Mouse (Mus musculus) ovary, postnatal 36 days (tissue): Measurements from ENCODE around the gene Upk3bl.
"Not testable (repeated sequence)": the region's sequence is repeated elsewhere in the genome, so short reads cannot be mapped to it uniquely, and the experiment has no call there.

Source experiments
- DNase-seq: peaks from one replicate; pipeline ENCODE4 v3.0.0; 2022; ENCODE audit warnings: low spot score, mixed read lengths

Gene Upk3bl

DNA sequence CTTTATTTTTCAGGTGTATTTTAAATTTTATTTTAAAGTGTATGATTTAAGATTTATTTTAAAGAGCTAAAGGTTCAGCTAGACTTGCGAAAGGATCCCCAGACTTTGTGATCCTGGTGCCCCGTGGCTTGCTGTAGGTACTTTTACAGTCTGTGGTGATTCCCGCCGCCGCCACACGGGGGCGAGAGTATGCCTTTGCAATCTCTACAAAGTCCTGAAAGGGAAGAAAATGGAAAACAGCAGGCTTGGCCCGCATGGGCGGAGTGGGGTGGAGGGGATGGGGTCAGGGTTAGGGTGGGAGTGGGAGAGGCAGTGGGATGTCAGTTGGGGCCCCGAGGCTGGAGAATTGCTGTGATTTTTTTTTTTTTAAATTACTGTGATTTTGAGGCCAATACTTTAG, 8.3 kb upstream of the Upk3bl start:
- peak; percentile 80 for DNase-seq

DNA sequence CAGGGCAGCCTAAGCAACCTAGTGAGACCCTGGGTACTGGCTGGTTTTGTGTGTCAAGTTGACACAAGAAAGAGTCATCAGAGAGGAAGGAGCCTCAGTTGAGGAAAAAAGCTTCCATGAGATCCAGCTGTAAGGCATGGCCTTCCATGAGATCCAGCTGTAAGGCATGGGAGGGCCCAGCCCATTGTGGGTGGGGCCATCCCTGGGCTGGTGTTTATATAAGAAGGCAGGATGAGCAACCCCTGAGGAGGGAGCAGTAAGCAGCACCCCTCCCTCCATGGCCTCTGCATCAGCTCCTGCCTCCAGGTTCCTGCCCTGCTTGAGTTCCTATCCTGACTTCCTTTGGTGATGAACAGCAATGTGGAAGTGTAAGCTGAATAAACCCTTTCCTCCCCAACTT, 5.8 kb upstream of the Upk3bl start:
- not testable (repeated sequence) for DNase-seq

DNA sequence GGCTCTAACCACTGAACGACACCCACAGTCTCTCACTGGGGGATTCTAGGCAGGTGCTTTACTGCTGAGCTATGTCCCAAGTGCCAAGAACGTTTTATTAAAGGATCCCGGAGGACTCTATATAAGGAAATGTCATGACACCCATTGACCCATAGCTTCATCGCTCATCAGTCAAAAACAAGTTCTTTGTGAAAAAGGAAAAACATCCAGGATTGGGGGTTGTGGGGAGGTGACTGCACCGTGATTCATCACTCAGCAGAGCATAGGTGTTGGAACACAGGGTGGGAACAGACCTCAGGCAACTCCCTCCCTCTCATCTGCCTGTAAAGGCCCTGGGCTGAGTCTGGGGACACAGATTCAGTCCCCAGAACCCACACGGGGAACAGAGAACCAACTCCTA, 4.4 kb upstream of the Upk3bl start:
- DNase-seq: no peak

DNA sequence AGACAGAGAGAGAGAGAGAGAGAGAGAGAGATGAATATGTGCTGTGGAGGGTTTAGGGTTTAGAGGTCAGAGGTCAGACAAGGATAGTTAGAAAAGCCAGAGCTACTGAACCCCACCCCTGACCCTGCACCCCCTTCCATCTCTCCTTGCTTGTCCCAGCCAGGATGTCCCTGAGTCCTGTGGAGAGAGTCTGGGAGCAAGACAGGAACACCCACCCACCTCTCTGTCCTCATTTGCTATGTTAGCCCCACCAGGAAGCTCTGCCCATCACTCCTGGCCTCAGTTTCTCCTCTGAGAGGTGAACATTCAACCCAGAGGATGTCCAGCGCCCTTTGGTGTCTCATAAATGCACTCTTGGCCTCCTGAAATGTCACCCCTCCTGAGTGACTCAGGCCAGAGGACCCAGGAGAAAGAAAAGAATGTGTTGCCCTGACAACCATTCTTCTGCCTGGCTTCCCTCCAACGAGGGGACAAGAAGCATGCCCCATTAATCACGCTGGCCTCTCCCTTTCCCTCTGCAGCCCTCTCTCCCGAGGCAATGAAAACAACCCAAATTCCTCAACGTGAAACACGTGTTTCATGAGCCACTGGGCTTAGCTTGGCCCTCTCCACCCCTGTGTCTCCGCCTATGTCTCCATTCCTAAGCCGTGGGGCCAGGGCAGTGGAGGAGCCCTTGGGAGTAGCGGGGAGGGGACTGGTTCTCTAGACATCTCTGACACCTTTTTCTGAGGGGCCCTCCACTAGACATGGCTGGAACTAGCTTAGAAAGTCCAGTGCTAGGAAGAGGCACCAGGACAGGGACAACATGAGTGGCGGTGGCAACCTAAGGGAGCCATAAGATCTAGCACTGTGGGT, 2.8 kb upstream of the Upk3bl start:
- DNase-seq: peak; percentile 41

DNA sequence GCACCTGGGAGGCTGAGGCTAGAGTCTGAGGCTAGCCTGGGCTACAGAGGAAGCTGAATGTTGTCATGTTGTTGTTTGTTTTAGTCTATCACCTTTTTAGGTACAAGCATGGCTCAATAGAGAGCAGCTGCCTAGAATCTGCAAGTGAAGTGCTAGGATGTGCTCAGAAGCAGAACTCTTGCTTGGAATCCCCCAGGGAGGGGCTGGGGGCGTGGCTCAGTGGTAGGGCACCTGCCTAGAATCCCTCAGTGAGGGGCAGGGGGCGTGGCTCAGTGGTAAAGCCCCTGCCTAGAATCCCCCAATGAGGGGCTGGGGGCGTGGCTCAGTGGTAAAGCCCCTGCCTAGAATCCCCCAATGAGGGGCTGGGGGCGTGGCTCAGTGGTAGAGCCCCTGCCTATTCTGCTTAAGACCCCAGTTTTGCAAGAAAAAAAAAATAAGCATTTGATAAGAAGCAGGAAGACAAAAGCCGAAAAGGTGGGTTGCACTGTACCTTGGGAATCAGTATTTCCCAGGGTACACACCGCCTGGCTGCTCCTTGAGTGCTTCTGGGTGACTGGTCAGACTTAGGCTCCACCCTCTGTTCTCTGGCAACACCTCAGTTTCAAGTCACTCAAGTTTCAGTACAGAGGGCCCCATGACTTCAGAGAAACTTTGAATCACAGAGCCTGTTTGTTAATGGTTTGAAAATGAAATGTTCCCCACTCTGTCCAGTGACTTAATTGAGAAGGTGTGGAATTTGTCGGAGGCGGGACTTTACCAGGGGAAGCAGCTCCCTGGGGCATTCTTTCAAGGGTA, 1.2 kb upstream of the Upk3bl start:
- no peak for DNase-seq

DNA sequence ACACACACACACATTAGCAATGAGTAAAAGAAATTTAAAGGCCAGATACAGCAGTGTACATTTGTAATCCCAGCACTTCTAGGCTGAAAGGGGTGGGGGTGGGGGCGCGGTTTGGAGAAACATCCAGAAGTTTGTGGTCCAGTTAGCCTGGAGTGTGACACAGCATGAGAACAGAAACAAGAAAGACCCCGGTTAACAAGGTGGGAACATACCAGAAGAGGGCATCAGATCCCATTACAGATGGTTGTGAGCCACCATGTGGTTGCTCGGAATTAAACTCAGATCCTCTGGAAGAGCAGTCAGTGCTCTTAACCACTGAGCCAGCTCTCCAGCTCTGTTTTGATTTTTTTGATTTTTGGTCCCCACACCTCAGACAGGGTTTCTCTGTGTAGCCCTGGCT, 1.8 kb downstream of the Upk3bl start:
- no peak for DNase-seq

DNA sequence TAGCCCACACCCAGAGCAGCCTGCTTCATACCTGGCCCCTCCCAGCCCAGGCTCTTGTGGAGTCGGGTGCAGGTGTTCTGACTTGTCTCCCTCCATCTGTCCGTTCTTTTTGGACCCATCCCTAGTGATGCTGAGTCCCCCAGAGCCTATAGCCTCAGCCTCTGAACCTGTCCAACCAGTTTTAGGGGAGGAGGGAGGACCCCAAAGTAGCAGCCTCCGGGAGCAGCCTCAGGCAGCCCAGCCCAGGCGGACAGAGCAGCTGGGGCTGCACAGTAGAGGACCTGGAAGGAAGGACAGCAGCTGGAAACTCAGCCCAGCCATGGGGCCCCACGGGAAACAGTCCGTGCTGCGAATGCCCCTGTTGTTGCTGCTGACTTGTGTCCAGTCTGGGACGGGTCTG, 2.8 kb downstream of the Upk3bl start:
- DNase-seq: no peak

DNA sequence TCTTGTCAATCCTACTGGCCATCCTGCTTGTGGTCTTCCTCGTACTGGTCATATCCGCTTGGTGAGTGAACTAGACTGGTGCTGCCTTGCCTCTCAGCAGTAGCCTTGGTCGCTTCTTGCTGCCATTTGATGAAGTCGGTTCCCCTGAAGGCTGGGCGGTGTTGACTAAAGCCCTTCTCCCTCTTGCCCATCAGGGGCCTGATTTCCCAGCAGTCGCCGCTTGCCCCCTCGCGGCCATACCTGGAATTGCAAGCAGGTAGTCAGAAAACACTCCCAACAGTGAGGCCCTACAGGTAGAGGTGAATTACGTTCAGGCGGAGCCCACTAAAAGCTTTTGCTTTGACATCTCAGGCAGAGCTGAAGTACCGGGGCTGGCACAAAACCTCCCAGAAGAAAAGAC, 7.3 kb downstream of the Upk3bl start:
- DNase-seq: peak; percentile 80

DNA sequence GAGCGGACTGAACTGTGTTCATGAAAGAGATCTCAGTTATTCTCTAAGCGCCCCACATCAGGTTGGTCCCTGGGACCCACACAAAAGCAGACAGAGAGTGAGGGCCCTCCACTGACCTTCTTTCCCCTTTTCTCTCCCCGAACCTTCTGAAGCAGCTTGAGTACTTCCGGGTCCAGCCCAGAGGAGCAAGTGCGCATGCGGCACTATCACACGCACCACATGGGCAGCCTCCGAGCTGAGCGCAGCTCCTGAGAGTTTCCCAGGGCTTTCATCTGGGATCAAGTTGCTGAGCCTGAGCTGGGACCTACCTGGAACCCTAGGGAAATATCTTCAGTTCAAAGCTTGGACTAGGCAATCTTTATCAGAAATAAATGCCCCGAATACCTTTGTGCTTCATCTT, 9.6 kb downstream of the Upk3bl start:
- DNase-seq: no peak

DNA sequence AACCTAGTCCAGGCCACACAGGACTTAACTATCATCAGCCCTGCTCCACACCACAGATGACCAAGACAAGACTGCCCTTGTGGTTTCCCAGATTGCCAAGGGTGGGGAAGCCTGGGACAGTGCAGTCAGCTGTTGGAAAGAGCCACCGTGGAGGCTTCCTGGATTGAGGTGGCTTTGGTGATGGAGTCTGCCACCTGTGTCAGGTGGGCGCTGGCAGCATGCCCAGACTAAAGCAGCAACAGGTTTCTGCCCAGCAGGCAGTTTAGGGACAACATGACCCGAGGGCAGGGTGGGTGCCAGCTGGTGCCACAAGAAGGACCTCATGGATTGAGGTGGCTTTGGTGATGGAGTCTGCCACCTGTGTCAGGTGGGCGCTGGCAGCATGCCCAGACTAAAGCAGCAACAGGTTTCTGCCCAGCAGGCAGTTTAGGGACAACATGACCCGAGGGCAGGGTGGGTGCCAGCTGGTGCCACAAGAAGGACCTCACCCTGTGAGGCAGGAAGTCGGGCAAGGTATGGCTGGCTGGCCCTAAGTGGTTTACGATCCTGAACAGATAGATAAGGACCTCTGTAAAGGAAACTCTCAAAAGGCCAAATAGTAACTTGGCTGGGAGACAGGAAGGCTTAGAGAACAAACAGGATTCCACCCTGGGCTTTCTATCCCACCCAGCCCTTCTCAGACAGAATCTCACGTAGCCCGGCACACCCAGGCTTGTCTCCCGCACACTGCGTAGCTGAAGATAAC, 12.3 kb downstream of the Upk3bl start:
- DNase-seq: not testable (repeated sequence)

DNA sequence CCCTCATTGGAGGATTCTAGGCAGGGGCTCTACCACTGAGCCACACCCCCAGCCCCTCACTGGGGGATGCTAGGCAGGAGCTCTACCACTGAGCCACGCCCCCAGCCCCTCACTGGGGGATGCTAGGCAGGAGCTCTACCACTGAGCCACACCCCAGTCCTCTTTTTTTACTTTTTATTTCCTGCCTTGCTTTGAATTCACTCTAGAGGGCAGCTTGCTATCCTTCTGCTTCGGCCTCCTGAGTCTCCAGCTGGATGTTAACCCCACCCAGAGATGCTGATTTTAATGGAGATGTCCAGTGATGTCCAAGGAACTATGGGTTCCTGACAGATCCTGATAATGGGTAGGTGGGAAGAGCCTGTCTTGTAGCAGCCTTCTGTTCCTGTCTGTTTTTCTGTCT, 15.1 kb downstream of the Upk3bl start:
- no peak for DNase-seq

DNA sequence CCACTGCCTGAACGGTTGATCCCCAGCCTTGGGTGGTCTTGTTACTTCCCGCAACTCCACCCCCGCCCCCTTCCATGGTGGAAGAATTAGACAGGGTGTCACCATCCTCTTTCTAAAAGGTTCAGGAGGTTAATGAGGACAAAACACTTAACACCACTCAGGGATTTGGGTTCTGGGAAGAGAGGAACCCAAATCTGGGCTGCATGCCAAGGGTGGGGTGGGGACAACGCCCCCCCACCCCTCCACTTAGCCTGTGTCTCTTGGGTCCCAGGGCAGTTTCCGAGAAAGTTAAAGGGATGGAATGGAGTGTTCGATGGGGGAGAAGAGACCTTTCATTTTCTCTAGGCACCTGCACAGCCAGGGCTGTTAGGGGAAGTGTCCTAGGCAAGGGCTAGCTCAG, 18.8 kb downstream of the Upk3bl start:
- DNase-seq: no peak

DNA sequence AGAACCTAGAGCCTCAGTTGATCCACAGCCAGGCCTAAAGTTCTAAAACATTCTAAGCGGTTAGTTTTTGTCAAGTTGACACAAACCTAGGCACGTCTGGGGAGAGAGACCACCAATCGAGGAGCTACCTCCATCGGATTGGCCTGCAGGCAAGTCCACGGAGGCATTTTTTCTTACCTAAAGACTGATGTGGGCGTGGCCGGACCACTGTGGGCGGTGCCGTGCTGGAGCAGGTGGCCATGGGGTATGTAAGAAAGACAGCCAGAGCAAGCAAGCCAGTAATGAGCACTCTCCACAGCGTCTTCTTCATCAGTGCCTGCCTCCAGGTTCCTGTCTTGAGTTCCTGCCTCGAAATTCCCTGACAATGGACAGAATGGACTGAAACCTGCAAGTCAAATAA, 19.2 kb downstream of the Upk3bl start:
- DNase-seq: no peak

DNA sequence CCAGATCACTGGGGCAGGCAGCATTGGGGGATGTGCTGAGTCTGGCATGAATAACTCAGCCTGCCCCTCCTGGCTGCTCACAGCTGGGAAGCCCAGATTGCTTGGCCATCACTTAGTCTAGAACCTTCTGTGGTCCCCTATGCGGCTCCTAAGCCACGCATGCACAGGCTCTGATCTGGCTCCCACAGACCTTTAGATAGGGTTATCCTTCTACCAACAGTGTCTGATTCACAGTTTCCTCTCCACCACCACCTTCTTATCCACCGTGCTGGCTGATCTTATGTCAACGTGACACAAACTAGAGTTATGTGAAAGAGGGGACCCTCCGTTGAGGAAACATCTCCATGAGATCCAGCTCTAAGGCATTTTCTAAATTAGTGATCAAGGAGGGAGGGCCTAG, 20.8 kb downstream of the Upk3bl start:
- no peak for DNase-seq

DNA sequence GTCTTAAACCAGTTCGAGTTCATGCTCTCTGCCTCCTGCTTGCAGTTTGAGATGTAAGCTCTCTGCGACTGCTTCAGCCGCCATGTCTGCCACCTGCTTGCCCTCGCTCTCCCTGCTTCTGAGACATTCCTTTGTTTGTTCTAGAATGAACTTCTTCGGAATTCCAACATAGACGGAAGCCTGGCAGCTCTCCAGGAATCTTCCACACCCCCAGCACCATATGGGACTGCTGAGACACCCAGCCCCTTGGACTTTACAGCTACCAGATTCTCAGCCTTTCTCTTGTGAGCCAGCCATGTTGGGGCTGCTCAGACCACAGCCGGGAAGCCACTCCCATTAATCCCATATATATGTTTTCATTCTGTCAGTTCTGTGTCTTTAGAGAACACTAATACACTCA, 22.0 kb downstream of the Upk3bl start:
- DNase-seq: no peak

DNA sequence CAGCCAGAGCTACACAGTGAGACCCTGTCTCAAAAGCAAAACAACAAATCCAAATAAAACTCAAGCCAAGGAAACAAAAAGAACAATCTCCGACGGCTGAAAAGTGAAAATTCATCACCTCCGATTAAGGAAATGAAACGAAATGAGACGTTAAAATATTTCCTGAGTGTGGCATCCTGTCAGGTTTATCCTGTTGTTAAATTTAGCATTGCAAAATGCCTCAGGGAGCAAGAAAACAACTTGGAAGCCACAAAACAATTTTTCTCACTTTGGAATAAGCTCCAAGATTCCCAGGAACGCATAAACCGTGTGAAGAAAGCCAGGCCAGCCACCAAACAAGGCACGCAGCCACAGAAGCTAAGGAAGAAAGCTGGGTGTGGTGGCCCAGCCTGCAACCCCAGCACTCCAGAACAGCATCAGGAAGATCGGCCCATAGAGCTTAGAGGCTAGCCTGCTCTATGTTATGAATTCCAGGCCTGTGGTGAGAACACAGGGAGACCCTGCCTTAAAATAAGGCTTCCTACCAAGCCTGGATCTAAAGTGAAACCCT, 22.8 kb downstream of the Upk3bl start:
- DNase-seq: no peak

DNA sequence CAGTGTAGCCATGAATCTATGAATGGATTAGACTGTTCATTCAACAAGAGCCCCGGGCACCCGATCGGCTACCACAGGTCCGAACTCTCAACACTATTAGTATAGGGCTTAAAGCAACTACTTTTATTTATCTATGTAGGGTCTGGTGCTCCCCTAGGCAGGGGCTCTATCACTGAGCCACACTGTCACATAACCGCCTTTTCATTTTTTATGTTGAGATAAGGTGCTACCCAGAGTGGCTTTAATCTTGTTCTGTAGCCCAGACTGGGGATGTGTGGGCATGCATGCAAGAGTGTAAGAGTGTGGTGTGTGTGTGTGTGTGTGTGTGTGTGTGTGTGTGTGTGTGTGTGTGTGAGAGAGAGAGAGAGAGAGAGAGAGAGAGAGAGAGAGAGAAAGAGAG, 23.8 kb downstream of the Upk3bl start:
- DNase-seq: no peak

DNA sequence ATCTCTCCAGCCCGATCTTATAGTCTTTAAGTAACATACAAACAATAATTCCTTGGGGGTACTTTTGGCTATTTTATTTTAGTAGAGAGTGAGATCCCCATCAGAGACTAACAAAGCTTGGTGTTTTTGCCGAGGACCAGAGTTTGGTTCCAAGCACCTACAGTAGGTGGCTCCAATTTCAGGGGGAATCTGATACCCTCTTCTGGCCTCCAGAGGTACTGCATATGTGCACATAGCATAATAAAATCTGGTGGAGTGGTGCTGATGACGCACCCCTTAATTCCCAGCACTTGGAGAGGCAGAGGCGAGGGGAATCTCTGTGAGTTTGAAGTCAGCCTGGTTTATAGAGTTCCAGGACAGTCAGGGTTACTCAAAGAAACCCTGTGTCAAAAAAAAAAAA, 28.1 kb downstream of the Upk3bl start:
- DNase-seq: no peak

DNA sequence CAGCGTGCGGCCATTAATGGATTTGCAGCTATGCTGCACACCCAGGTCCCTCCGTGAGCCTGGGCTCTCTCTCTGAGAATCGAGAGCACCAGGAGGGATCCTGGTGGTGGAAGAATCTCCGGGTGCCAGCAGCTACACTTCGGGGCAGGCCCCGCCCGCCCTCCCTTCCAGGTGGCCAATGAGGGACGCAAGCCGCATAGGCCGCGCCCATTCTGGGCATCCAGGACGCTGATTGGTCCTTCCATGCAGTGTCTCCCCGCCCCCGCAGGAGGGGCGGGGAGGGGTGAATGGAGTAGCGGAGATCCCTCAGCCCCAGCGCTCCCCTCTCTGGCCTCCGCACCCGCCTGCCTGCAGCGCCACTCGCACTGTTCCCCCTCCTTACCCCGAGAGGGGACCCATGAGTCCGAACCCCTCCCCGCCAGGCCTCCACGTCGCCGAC, 29.4 kb downstream of the Upk3bl start, which contains the start of gene Rasa4:
Gene Rasa4, plus strand, starts transcription at position 248 of the 439 bp plus-strand sequence.
- DNase-seq: peak; percentile 93

DNA sequence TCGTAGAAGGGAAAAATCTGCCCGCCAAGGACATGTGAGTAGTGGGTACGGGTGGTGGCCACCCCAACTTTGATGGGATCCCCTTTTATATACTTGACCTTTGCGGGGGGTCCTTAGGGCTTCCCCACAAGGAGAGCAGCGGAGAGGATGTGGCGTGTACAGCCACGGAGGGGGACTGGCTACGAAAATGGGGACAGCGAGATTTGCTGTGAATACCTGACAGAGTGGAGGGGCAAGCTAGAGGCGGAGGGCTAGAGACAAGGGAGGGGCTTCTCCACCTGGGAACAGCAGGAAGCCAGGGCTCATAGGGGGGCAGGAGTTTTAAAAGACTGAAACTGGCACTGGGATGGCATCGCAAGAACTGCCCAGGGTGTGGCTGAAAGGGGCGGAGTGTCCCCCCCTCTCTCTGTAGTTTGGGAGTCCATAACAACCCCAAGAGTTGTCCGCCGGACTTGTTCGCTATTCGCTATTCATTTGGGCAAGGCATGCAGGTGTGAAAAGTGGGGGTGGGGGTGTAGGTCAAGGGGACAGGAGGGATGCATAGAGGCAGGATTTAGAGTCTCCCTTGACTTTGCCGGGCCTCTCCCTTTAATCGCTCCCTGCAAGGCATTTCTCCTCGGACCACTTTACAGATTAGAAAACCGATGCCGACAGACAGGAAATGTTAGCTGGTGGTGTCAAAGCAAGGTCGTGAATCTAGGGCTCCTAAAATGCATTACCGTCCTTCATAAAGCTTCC, 30.0 kb downstream of the Upk3bl start:
- peak; percentile 23 for DNase-seq

DNA sequence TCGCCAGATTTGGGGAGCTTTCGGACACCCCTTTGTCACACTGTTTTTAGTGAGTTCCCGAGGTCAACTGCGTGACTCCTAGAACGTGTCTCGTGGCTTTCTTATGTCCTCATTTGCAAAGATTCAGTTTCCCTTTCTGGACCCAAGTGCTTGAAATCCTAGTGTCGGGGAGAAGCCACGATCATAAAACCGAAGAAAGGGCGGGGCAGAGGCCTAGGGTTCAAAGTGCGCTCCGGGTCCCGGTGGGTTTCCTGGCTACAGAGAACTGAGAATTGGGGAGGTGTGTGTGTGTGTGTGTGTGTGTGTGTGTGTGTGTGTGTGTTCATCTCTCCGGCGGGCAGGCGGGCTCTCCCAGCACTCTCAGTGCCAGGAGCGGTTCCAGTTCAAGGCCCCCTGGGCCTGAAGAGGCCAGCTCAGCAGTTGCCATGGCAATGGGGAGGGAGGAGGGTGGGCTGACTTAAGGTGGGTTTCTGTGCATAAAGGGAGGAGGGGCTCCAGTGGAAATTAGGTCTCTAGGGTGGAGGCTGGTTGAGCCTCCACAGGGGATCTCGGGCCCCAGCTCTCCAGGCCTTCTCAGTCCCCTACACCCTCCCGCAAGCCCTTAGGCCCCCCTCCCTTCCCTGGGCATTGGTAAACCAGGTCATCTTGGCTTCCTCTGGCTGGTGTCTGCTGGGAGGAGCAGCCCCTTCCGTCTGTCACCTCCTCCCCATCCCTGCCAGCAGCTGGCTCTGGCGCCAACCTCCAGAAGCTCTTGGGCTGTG, 30.8 kb downstream of the Upk3bl start:
- DNase-seq: peak; percentile 59
